Mouse (Mus musculus) liver, embryonic 11.5 days (tissue): Measurements from ENCODE around the gene Scn3b. TPM values are rescaled to one million over a fixed set of nuclear protein-coding genes. Genes with fewer than 3 reads are reported as not detected.

Experiments
- ATAC-seq: fragments of 200-750 bp; cut with Nextera tagmentation; replicated peaks from 2 replicates; pipeline ENCODE4 v1.8.0; 2017; ENCODE audit warnings: moderate number of reproducible peaks, mild to moderate bottlenecking, moderate TSS enrichment, moderate library complexity; ENCODE audit not compliant: low FRiP score
- DNase-seq: peaks from one replicate; pipeline ENCODE4 v3.0.0-alpha.2; 2017; ENCODE audit warnings: low spot score
- H3K27ac ChIP-seq: fragments of 300-500 bp; sonication (generic); 2 replicates; pipeline ENCODE4 v1.5.1; 2014; ENCODE audit warnings: mild to moderate bottlenecking, low read depth, low read length, control low read depth
- H3K27me3 ChIP-seq: fragments of 300-500 bp; sonication (generic); replicated peaks from 2 replicates; pipeline ENCODE4 v1.6.1; 2014; ENCODE audit warnings: low read length, mixed read lengths; ENCODE audit not compliant: control insufficient read depth, insufficient read depth
- H3K36me3 ChIP-seq: fragments of 300-500 bp; sonication (generic); 2 replicates; pipeline ENCODE4 v1.6.1; 2014; ENCODE audit warnings: mild to moderate bottlenecking, low read length, moderate library complexity, mixed read lengths; ENCODE audit not compliant: control insufficient read depth, insufficient read depth
- H3K4me1 ChIP-seq: fragments of 300-500 bp; sonication (generic); replicated peaks from 2 replicates; pipeline ENCODE4 v1.6.1; 2014; ENCODE audit warnings: low read length, mixed read lengths; ENCODE audit not compliant: control insufficient read depth, insufficient read depth
- H3K4me2 ChIP-seq: fragments of 300-500 bp; sonication (generic); 2 replicates; pipeline ENCODE4 v1.6.1; 2014; ENCODE audit warnings: mild to moderate bottlenecking, control low read depth, moderate library complexity
- H3K4me3 ChIP-seq: fragments of 300-500 bp; sonication (generic); 2 replicates; pipeline ENCODE4 v1.5.1; 2014; ENCODE audit warnings: low read depth, low read length, control low read depth
- H3K9ac ChIP-seq: fragments of 300-500 bp; sonication (generic); 2 replicates; pipeline ENCODE4 v1.6.1; 2014; ENCODE audit warnings: low read depth, low read length, control low read depth
- H3K9me3 ChIP-seq: fragments of 300-500 bp; sonication (generic); 2 replicates; pipeline ENCODE4 v1.6.1; 2016; ENCODE audit warnings: low read length, inconsistent platforms, mixed read lengths; ENCODE audit not compliant: control insufficient read depth
- WGBS: fragments of 180-500 bp; shearing (Covaris S2); extraction: QIAGEN DNeasy Blood & Tissue Kit; methylation state at CpG from one replicate; pipeline ENCODE4 v1.1.7; 2014; 5-methylcytosine and 5-hydroxymethylcytosine counted together
- polyA plus RNA-seq: library from polyadenylated mRNA; unstranded; fragments of >200 nt; fragmentation: Nextera tagmentation; extraction: Ambion mirVana; gene quantifications from 2 replicates; pipeline ENCODE4 v1.2.1, GENCODE M21; 2014

The Scn3b gene
- polyA plus RNA-seq, 1 experiment from 2014 or later: 0.22 TPM

GRCm38 (mm10) chr9:40279438-40279837, 10.4 kb downstream of the Scn3b start:
- 84% methylated on average over 7 of the region's 7 CpGs for WGBS
- Histone ChIP-seq H3K4me3 (no peak overlapping the region), H3K27me3 (no peaks in the 10 kb centered on the region), H3K4me1 (no peaks in the 10 kb centered on the region), H3K9ac (no peak overlapping the region), H3K4me2 (no peak overlapping the region), H3K9me3 (no peaks in the 10 kb centered on the region), H3K27ac (no peak overlapping the region), H3K36me3 (no peaks in the 10 kb centered on the region)
- DNase-seq (no peak), ATAC-seq (no peak)

GRCm38 (mm10) chr9:40282968-40283367, 14.0 kb downstream of the Scn3b start:
- H3K4me3 ChIP-seq: no peak overlapping the region
- no peaks in the 10 kb centered on the region for H3K27me3 ChIP-seq
- H3K36me3 ChIP-seq: no peaks in the 10 kb centered on the region
- no peak overlapping the region for H3K27ac ChIP-seq
- DNase-seq: no peak
- no peak overlapping the region for H3K4me2 ChIP-seq
- WGBS: 87% methylated on average over 7 of the region's 7 CpGs
- no peaks in the 10 kb centered on the region for H3K4me1 ChIP-seq
- no peaks in the 10 kb centered on the region for H3K9me3 ChIP-seq
- no peak for ATAC-seq
- H3K9ac ChIP-seq: no peak overlapping the region

GRCm38 (mm10) chr9:40292475-40292874, 23.5 kb downstream of the Scn3b start:
- Histone ChIP-seq H3K9ac (no peak overlapping the region), H3K36me3 (no peaks in the 10 kb centered on the region; the same call in none of the 2 replicates), H3K4me3 (no peak overlapping the region), H3K4me1 (no peaks in the 10 kb centered on the region), H3K4me2 (no peak overlapping the region), H3K27me3 (no peaks in the 10 kb centered on the region), H3K9me3 (no peaks in the 10 kb centered on the region), H3K27ac (no peak overlapping the region)
- DNase-seq (no peak), ATAC-seq (no peak)
- WGBS: 88% methylated on average over 4 of the region's 4 CpGs

GRCm38 (mm10) chr9:40293286-40293685, 24.3 kb downstream of the Scn3b start:
- H3K4me2 ChIP-seq: no peak overlapping the region
- ATAC-seq (no peak), DNase-seq (no peak)
- H3K9ac ChIP-seq: no peak overlapping the region
- no peak overlapping the region for H3K4me3 ChIP-seq
- H3K36me3 ChIP-seq: no peaks in the 10 kb centered on the region; the same call in none of the 2 replicates
- WGBS: 93% methylated on average over 8 of the region's 8 CpGs
- H3K27me3 ChIP-seq: no peaks in the 10 kb centered on the region
- H3K4me1 ChIP-seq: no peaks in the 10 kb centered on the region
- no peak overlapping the region for H3K27ac ChIP-seq
- H3K9me3 ChIP-seq: no peaks in the 10 kb centered on the region

- Histone ChIP-seq H3K27ac (no peak overlapping the region), H3K4me1 (no peaks in the 10 kb centered on the region), H3K4me3 (no peak overlapping the region), H3K36me3 (no peaks in the 10 kb centered on the region; the same call in none of the 2 replicates), H3K9ac (no peak overlapping the region), H3K9me3 (no peaks in the 10 kb centered on the region), H3K27me3 (no peaks in the 10 kb centered on the region), H3K4me2 (no peak overlapping the region)
- WGBS: 88% methylated on average over 5 of the region's 5 CpGs
- DNase-seq (no peak), ATAC-seq (no peak)
These were observed 24.7 kb downstream of the Scn3b start for GRCm38 (mm10) chr9:40293740-40294139.

GRCm38 (mm10) chr9:40294210-40294609, 25.2 kb downstream of the Scn3b start:
- no peaks in the 10 kb centered on the region for H3K27me3 ChIP-seq
- WGBS: 81% methylated on average over 5 of the region's 5 CpGs
- H3K4me1 ChIP-seq: no peaks in the 10 kb centered on the region
- H3K4me2 ChIP-seq: no peak overlapping the region
- H3K9ac ChIP-seq: no peak overlapping the region
- H3K9me3 ChIP-seq: no peaks in the 10 kb centered on the region
- DNase-seq (no peak), ATAC-seq (no peak)
- no peak overlapping the region for H3K27ac ChIP-seq
- H3K36me3 ChIP-seq: no peaks in the 10 kb centered on the region; the same call in none of the 2 replicates
- H3K4me3 ChIP-seq: no peak overlapping the region

GRCm38 (mm10) chr9:40294866-40295265, 25.8 kb downstream of the Scn3b start:
- Histone ChIP-seq H3K27me3 (no peaks in the 10 kb centered on the region), H3K4me2 (no peak overlapping the region), H3K36me3 (no peaks in the 10 kb centered on the region; the same call in none of the 2 replicates), H3K4me1 (no peaks in the 10 kb centered on the region), H3K4me3 (no peak overlapping the region), H3K27ac (no peak overlapping the region), H3K9ac (no peak overlapping the region), H3K9me3 (no peaks in the 10 kb centered on the region)
- 83% methylated on average over 1 of the region's 1 CpGs for WGBS
- DNase-seq (no peak), ATAC-seq (no peak)

- Histone ChIP-seq H3K27ac (no peak overlapping the region), H3K9ac (no peak overlapping the region), H3K9me3 (no peaks in the 10 kb centered on the region), H3K4me3 (no peak overlapping the region), H3K4me1 (no peaks in the 10 kb centered on the region), H3K27me3 (no peaks in the 10 kb centered on the region), H3K4me2 (no peak overlapping the region), H3K36me3 (no peaks in the 10 kb centered on the region; the same call in none of the 2 replicates)
- ATAC-seq (no peak), DNase-seq (no peak)
- 76% methylated on average over 5 of the region's 5 CpGs for WGBS
These were observed 27.2 kb downstream of the Scn3b start for GRCm38 (mm10) chr9:40296251-40296650.

GRCm38 (mm10) chr9:40297969-40298368, 29.0 kb downstream of the Scn3b start:
- H3K36me3 ChIP-seq: no peaks in the 10 kb centered on the region; the same call in none of the 2 replicates
- 77% methylated on average over 9 of the region's 9 CpGs for WGBS

More at GRCm38 (mm10) chr9:40297969-40298368, 29.0 kb downstream of the Scn3b start:
- Histone ChIP-seq H3K4me1 (no peaks in the 10 kb centered on the region), H3K4me3 (no peak overlapping the region), H3K27ac (no peak overlapping the region), H3K9me3 (no peaks in the 10 kb centered on the region), H3K9ac (no peak overlapping the region), H3K27me3 (no peaks in the 10 kb centered on the region), H3K4me2 (no peak overlapping the region)
- ATAC-seq: no peak
- no peak for DNase-seq
